Mouse (Mus musculus): ENCODE measurements at regions not wholly inside any gene's neighbourhood (a gene's known extent, or its start where the extent isn't known, plus 50 kb on each side); places are given as distances from the start of the nearest gene placed in this dataset.
A peak's percentile ranks its signal among the peaks of the same experiment; 100 is the strongest.

- DNase-seq = no peak
Measured at GRCm38 (mm10) chr9:113488651-113489050, 219.4 kb downstream of the Pdcd6ip start.

- DNase-seq = no peak
Measured at GRCm38 (mm10) chr9:113486494-113487081, 221.5 kb downstream of the Pdcd6ip start.

GRCm38 (mm10) chr9:113479897-113480296 is 228.2 kb downstream of the Pdcd6ip start:
- no peak for DNase-seq

- no peak for DNase-seq
Measured at GRCm38 (mm10) chr9:113478761-113479265, 229.2 kb downstream of the Pdcd6ip start.

- no peak for DNase-seq
Measured at GRCm38 (mm10) chr9:113471781-113472180, 236.3 kb downstream of the Pdcd6ip start.

GRCm38 (mm10) chr9:113462888-113463287 is 245.2 kb downstream of the Pdcd6ip start:
- no peak for DNase-seq

- DNase-seq = no peak
Measured at GRCm38 (mm10) chr9:113462267-113462887, 245.7 kb downstream of the Pdcd6ip start.

GRCm38 (mm10) chr9:113459885-113460284 is 248.2 kb downstream of the Pdcd6ip start:
- DNase-seq = no peak

GRCm38 (mm10) chr9:113459221-113459620 is 248.8 kb downstream of the Pdcd6ip start:
- no peak for DNase-seq

GRCm38 (mm10) chr9:113458741-113459154 is 249.3 kb downstream of the Pdcd6ip start:
- DNase-seq = no peak

- DNase-seq = no peak
Measured at GRCm38 (mm10) chr9:113457169-113457850, 250.7 kb downstream of the Pdcd6ip start.

GRCm38 (mm10) chr9:113455577-113455976 is 252.5 kb downstream of the Pdcd6ip start:
- peak in 1 of 2 experiments; percentile 14 for DNase-seq

- no peak for DNase-seq
Measured at GRCm38 (mm10) chr9:113453231-113453630, 254.8 kb downstream of the Pdcd6ip start.

GRCm38 (mm10) chr9:113441770-113442411 is 266.2 kb downstream of the Pdcd6ip start:
- DNase-seq = peak; percentile 75 to 84

- no peak for DNase-seq
Measured at GRCm38 (mm10) chr9:113438394-113438793, 269.7 kb downstream of the Pdcd6ip start.

GRCm38 (mm10) chr9:113435921-113436320 is 272.1 kb downstream of the Pdcd6ip start:
- no peak for DNase-seq

GRCm38 (mm10) chr9:113433424-113433823 is 274.6 kb downstream of the Pdcd6ip start:
- no peak for DNase-seq

GRCm38 (mm10) chr9:113432601-113433179 is 275.4 kb downstream of the Pdcd6ip start:
- no peak for DNase-seq

- DNase-seq = no peak
Measured at GRCm38 (mm10) chr9:113430411-113430810, 277.6 kb downstream of the Pdcd6ip start.

- no peak for DNase-seq
Measured at GRCm38 (mm10) chr9:113427281-113427680, 280.8 kb downstream of the Pdcd6ip start.

GRCm38 (mm10) chr9:113426324-113426723 is 281.7 kb downstream of the Pdcd6ip start:
- DNase-seq = no peak

GRCm38 (mm10) chr9:113421645-113422044 is 286.4 kb downstream of the Pdcd6ip start:
- no peak for DNase-seq

Measured in adrenal gland, postnatal 36 days (tissue).